Mouse (Mus musculus) c-Kit-negative CD71-positive TER-119-positive erythroid progenitor cells, embryonic 14.5 days (primary cell): ENCODE results near the gene Cfd.
A peak's percentile ranks its signal among the peaks of the same experiment; 100 is the strongest.
"Not testable (repeated sequence)": the region's sequence is repeated elsewhere in the genome, so short reads cannot be mapped to it uniquely, and the experiment has no call there.

Experiments used
- DNase-seq: peaks from one replicate; pipeline ENCODE4 v3.0.0-alpha.2; 2013; ENCODE audit warnings: low read depth, low spot score

The Cfd gene

DNA sequence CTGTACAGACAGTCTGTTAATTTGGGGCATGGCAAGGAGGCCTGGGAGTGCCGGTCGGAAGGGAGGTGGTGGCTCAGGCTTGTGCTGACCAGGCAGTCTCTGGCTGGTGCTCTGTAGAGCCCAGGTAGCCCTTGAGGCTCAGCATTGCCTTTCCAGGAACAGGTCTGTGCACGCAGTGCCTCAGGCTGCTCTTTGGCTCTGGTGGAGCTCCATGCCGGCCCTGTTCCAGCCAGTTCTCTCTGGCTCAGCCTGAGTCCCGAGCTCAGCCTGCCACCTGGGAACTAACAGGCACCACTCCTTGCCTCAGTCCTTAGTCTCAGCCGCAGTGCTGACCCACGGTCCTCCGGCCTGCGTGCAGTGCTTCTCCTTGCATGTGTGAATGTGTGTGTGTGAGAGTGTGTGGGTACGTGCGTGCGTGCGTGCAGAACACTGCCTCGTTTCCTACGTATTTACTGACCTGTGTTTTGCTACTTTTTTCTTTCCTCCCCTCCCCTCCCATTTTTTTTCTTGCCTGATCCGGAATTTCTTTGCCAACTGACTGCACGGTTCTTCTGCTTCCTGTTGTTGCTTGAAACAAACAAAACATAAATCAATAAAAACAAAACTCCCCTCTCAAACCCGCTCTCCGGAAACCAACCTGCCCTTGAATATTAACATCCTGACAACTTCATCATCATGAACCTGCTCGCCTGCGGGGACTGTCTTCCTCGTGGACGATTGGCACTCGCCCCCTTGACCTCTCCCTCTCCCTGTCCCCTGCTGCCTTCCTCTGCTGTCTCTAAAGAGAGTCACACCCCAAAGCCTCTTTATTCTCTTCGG, 29.2 kb upstream of the Cfd start:
- DNase-seq = no peak

DNA sequence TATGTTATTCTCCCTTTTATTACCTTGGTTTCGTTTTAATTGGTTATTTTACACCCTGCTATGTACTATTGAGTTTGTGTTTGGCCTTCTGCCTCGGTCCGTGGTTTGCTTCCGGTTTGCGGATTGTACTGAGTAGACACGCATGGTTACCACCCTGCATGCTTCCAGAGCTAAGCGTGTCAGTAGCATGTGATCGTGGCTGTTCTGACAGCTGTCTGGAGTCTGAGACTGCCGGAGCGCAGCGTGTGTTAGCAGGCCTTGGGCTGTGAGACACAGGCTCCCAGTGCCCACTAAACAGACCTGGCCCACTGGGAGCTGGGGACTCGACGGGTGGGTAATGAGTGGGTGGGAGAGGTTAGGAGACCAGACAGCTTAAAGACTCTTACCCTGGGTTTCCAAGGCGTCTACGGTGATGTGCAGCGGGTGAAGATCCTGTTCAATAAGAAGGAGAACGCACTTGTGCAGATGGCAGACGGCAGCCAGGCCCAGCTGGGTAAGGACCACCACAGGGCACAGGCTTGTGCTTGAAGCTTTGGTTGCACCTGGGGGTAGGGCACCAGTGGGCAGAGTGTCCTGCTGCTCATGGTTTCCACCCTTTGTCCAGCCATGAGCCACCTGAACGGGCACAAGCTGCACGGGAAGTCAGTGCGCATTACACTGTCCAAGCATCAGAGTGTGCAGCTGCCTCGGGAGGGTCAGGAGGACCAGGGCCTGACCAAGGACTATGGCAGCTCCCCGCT, 28.4 kb upstream of the Cfd start:
- no peak for DNase-seq

DNA sequence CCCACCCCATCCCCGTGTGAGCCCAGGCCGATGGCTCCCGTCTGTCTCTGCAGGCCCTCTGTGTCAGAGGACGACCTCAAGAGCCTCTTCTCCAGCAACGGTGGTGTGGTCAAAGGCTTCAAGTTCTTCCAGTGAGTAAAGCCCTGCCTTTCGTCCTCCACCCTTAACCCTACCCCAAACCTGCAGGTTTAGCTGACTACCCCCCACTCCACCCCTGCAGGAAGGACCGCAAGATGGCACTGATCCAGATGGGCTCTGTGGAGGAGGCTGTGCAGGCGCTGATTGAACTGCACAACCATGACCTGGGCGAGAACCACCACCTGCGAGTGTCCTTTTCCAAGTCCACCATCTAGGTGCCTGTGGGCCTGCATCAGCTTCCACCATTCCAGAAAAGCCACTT, 27.7 kb upstream of the Cfd start:
- no peak for DNase-seq

GRCm38 (mm10) chr10:79864351-79865188, 26.1 kb upstream of the Cfd start:
- no peak for DNase-seq

DNA sequence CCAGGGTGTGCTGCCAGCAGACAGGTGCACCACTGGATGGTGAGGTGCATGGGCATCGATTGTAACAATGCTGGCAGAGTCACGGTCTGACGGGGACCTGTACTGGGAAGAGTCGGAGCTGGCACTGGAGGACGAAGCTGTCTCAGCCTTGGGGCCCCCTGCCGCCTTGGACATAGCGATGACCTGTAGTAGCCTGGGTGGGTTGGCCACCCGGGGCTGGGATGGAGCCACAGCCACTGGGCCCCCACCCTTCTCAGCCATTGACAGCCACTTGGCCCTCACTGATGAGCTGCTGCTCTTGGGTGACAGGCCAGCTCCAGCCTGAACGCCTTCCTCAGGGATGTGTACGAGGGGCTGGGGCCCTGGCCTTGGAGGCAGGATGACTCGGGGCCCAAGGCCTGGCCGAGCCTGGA, 25.5 kb upstream of the Cfd start:
- no peak for DNase-seq

DNA sequence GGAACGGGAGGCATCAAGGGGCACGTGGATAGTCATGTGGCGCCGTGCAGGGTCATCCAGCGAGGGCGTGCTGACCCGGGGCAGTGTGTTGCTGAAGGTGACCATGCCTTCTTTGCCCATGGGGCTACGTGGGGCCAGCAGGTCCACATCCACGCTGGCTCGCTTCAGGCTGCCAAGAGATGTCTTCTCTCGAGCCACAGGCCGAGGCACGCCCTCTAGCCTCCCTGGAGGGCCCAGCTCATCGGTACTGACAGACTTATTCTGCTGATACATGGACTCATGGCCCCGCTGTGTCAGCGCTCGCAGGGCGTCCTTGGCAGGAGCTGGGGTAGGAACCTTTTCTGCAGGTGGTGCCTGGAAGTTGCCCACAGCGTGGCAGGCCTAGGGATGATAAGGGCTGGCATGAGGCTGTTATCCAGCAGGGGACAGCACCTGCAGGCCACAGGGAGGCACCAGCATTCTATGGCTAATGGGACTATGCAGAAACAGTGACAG, 24.8 kb upstream of the Cfd start:
- DNase-seq = no peak

GRCm38 (mm10) chr10:79866601-79867000, 24.1 kb upstream of the Cfd start:
- DNase-seq = no peak

DNA sequence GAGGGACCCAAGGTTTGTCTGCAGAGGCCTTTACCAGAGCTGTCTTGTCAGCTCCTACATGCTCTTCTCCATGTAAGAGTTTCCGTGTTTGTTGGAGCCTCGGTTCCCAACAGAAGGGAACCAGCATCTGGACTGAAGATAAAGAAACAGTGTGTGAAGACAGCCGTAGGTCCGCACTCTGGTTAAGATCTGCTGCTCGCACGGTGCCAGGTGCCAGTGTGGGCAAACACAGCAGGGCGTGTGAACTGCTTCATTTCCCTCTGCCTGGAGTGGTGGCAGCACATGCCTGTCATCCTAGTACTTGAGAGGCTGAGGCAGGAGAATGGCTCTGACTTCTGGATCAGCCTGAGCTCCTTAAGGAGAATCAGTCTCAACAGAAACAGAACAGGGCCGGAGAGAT, 18.8 kb upstream of the Cfd start:
- DNase-seq = no peak

DNA sequence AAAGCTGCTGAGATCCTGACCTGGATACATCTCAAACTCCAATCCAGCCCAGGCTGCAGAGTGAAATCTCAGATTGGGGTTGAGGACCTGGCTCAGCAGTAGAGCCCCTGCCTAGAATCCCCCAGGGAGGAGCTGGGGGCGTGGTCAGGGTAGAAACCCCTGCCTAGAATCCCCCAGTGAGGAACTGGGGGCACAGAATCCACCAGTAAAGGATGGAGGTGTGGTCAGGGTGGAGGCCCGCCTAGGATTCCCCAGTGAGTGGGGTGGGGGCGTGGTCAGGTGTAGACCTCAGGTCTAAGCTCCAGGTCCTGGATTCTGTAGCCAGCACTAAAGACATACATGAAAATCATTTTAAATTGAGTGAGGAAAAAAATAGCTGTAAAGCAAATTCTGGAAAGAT, 17.8 kb upstream of the Cfd start:
- DNase-seq = no peak

DNA sequence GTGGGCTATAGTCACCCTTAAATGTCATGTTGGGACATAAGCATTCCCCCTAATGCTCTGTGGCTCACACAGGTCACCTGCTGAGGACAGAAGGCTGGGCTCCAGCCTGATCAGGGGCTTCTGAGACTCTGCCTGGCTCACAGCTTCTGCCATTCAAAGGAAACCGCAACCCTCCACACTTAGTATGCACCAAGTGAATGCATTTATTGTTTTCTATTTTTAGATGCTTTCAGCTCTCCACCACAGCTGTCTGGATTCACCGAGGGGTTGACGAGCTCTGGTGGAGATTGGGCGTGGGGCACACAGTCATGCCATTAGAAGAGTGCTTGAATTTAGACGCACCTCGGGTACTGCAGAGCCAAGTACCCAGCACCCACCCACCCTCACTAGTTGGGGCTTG, 17.3 kb upstream of the Cfd start:
- DNase-seq = no peak

GRCm38 (mm10) chr10:79873715-79874289, 16.9 kb upstream of the Cfd start:
- no peak for DNase-seq

DNA sequence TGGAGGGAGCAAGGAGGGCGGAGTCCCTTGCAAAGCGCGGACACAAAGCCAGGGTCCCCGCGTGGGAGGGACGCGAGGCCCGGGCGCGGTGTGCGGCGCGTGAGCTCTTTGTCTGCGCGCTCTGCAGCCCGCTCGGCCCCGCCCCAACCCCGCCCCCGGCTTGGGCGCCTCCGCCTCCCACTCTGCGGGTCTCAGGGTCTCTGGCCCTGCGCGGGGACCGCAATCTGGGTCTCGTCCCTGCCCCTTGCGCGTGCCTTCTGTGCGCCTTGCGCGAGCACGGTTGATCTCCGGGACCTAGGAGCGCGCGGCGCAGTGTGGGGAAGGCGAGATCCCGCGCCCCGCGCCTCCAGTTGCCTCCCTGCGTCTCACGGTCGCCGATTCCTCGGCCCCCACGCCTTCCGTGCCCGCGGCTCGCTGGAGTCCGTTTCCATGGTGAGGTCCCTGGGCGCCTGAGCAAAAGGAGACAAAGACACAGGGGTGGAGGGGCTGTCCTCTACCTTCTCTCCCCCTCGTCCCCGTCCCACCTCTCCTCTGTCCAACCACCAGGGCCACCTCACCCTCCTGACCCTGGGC, 16.3 kb upstream of the Cfd start, which contains the start of the genes Prtn3 and Plppr3:
Prtn3 (plus strand) TSS at position 187 of the 573 bp plus-strand sequence.
Plppr3 (minus strand) TSS at position 345 of the 573 bp plus-strand sequence.
- DNase-seq = no peak

- DNase-seq = no peak
These were observed 13.5 kb upstream of the Cfd start for GRCm38 (mm10) chr10:79877174-79877573.

- no peak for DNase-seq
These were observed 12.9 kb upstream of the Cfd start for GRCm38 (mm10) chr10:79877757-79878156.

- DNase-seq = no peak
These were observed 11.1 kb upstream of the Cfd start for GRCm38 (mm10) chr10:79879527-79879926.

DNA sequence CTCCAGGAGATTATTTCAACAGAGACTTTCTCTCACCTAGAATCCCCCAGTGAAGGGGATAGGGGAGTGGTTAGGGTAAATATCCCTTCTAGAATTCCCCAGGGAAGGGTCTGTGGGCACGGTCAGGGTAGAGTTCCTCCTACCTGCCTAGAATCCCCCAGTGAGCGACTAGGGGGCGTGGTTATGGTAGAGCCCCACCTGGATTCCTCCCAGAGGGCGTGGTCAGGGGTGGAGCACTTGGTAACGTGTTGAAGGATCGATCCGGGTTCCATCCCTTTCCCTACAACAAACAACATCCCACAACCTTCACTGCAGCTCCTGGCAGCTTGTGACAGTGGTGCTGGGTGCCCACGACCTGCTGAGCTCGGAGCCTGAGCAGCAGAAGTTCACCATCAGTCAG, 9.9 kb upstream of the Cfd start:
- no peak for DNase-seq

DNA sequence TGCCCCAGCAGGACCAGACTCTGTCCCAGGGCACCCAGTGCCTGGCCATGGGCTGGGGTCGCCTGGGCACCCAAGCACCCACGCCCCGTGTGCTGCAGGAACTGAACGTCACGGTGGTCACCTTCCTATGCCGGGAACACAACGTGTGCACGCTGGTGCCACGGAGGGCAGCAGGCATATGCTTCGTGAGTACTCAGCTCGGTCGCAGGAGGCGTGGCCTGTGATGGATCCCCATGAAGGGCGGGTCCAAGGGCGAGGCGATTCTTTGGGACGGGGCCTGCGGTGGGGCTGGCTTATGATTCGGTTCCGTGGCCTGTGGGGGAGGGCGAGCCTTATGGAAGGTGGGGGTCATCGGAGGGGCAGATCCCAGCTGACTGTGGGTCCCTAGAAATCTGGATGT, 8.7 kb upstream of the Cfd start:
- no peak for DNase-seq

DNA sequence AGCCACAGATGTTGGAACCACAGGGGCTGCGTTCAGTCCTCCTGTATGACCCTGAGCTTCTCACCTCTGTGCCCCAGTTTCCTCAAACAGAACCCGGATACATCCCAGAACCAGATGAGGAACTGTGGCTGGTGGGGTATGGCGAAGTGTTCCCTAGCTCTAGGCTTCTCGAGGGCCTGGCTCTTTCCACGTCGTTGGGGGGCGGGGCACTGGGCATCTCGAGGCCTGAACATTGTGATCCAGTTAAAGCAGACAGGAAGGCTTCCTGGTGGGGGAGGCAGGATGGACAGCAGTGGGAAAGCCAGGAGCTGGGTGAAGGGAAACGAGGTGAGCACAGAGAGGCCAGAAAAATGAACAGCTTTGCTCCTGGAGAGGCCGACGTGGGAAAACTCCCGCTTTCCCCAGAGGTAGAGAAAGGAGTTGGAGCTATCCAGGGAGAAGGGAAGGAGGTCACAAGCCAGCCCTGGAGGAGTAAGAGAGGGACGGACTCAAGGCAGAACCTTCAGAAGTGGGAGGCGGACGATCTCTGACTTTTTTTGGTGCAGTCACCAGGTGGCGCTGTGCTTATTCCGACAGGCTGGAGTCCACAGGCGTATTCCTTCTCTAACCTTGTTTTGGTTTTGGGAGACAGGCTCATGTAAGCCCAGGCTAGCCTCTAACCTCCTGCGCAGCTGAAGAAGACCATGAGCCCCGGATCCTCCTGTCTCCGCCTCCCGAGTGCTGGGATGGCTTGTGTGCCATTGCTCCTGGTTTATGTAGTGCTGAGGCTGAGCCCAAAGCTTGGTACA, 7.2 kb upstream of the Cfd start:
- peak; percentile 57 for DNase-seq

GRCm38 (mm10) chr10:79884446-79884845, 6.2 kb upstream of the Cfd start:
- no peak for DNase-seq

- DNase-seq = not testable (repeated sequence)
These were observed 5.7 kb upstream of the Cfd start for GRCm38 (mm10) chr10:79884938-79885337.
